8 mouse cellular contexts compared by ENCODE assay signal in the genomic region with DNA sequence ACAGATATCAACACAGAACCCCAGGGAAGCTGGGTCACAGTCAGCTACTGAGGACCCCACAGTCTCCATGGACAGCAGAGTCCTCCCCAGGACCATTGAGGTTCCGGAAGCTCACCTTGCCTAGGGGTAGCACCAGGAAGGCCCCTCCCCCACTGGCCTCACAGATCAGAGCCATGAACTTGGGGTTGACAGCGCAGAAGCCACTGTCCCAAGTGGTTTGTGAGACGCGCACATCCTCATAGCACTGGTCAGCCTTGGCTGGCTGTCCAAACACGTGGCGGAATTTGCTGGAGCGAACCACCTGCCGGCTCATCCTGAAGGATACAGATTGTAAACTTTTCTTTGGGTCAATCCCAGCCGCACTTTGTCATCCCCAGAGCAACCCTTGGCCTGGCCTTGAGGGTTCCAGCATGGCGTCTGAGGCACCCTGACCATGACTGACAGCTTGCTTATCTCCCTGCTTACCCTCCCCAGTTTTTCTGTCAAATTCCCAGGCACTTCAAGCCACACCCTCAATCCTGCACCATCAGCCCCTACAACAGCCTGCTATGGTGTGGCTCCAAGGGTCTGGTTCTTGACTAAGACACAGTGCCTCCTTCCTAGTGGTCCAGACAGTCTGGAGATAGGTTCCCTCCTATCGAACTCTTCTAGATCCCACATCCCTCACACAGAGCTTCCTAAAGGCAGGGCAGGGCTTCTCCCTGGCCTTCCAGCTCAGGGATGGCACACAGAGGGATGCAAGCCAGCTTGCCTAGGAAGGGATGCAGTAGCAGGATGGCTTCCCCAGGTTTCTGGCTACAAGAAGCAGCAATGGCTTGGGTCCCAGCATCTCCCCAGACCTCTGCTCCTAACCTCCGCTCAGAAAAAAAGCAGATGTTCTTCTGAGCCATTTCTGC. TPM values are rescaled to one million over a fixed set of nuclear protein-coding genes. Genes with fewer than 3 reads are reported as not detected.
DNase-seq lines count a peak whose midpoint lies in the region; ATAC-seq and TF ChIP-seq lines count a peak whose summit lies in the region.

No protein-coding gene starts in this region.

- peak overlapping the region; percentile 90 for H3K27ac ChIP-seq in left cerebral cortex, adult 2 months
- no peak overlapping the region for H3K27ac ChIP-seq in intestine, embryonic 14.5 days (ENCODE audit: low read depth)
- no peak overlapping the region for H3K27ac ChIP-seq in neural tube, embryonic 14.5 days (ENCODE audit: low read depth, low read length)

- no peak overlapping the region for H3K9ac ChIP-seq in intestine, embryonic 14.5 days (ENCODE audit: low read length)
- peak overlapping the region; percentile 83 for H3K9ac ChIP-seq in neural tube, embryonic 14.5 days (replicated peaks; ENCODE audit: low read depth, low read length)

- ATAC-seq in intestine, embryonic 14.5 days (replicated peaks; ENCODE audit: low FRiP score, low TSS enrichment, low read depth): no peak
- ATAC-seq in neural tube, embryonic 14.5 days (ENCODE audit: low read depth): no peak

- peak overlapping the region; percentile 58 for H3K4me3 ChIP-seq in left cerebral cortex, adult 2 months
- no peak overlapping the region; the same call in 1 of the 2 replicates for H3K4me3 ChIP-seq in intestine, embryonic 14.5 days (ENCODE audit: low read depth, low read length)
- peak overlapping the region; percentile 62 for H3K4me3 ChIP-seq in neural tube, embryonic 14.5 days (ENCODE audit: low read depth, low read length)

- intact Hi-C loops in left cerebral cortex, adult 2 months (cut with DNase I): loop anchor here (5.0 kb wide), 4 partner anchors 39 to 94 kb away; partner anchors contain the start of genes Fam57b and Ypel3
- intact Hi-C loops in left cerebral cortex, postnatal 14 days (cut with DNase I): loop anchor here (5.0 kb wide), 2 partner anchors 59 to 74 kb away; partner anchors contain the start of gene Ypel3

- peaks cover 30% of the 10 kb centered on the region for H3K27me3 ChIP-seq in intestine, embryonic 14.5 days (replicated peaks; ENCODE audit: control insufficient read depth, insufficient read depth, low read length)
- no peaks in the 10 kb centered on the region for H3K27me3 ChIP-seq in neural tube, embryonic 14.5 days (ENCODE audit: control insufficient read depth, insufficient read depth, low read length)

- H3K4me2 ChIP-seq in intestine, embryonic 14.5 days (ENCODE audit: low read length): 0 out of 2 replicates have a peak overlapping the region, but pooled peaks have one; percentile 60
- peak overlapping the region; percentile 63 for H3K4me2 ChIP-seq in neural tube, embryonic 14.5 days (ENCODE audit: low read depth, low read length)

- no peak for TF ChIP-seq CTCF in left cerebral cortex, adult 2 months (IDR thresholded peaks at IDR 0.05)

- no peaks in the 10 kb centered on the region for H3K9me3 ChIP-seq in intestine, embryonic 14.5 days (ENCODE audit: control insufficient read depth, low read length)
- H3K9me3 ChIP-seq in neural tube, embryonic 14.5 days (ENCODE audit: control insufficient read depth, low read length): no peaks in the 10 kb centered on the region

- 0 out of 2 replicates have a peak, but pooled peaks cover 3% of the 10 kb centered on the region for H3K4me1 ChIP-seq in intestine, embryonic 14.5 days (replicated peaks; ENCODE audit: control insufficient read depth, insufficient read depth, low read length)
- peaks cover 17% of the 10 kb centered on the region; the same call in 1 of the 2 replicates for H3K4me1 ChIP-seq in neural tube, embryonic 14.5 days (ENCODE audit: control insufficient read depth, insufficient read depth, low read length)

- no peaks in the 10 kb centered on the region for H3K36me3 ChIP-seq in intestine, embryonic 14.5 days (ENCODE audit: control insufficient read depth, insufficient read depth, low read length)
- H3K36me3 ChIP-seq in neural tube, embryonic 14.5 days (ENCODE audit: control insufficient read depth, insufficient read depth, low read length): peaks cover 7% of the 10 kb centered on the region

- no peak for DNase-seq in left cerebral cortex, adult 2 months (ENCODE audit: extremely low spot score in 1 of 2, low spot score in 2 of 2)
- no peak for DNase-seq in left cerebral cortex, postnatal 14 days (ENCODE audit: low spot score in 2 of 2)
- DNase-seq in cerebellum, postnatal 25 days: peak; percentile 63 to 71
- DNase-seq in intestine, embryonic 14.5 days (ENCODE audit: low spot score): no peak
- no peak for DNase-seq in left cerebral cortex, adult 11 months (ENCODE audit: low spot score)
- no peak for DNase-seq in frontal cortex, postnatal 10 days (ENCODE audit: low spot score in 2 of 2)
- no peak for DNase-seq in left cerebral cortex, adult 8-10 months (ENCODE audit: low spot score in 2 of 2)

- 75% methylated on average over 12 of the region's 12 CpGs for WGBS in intestine, embryonic 14.5 days
- WGBS in neural tube, embryonic 14.5 days: 74% methylated on average over 12 of the region's 12 CpGs

RNA-seq across cellular contexts. Expression of gene Coro1a, which starts 4.5 kb away (rescaled TPM):
- 100 to 1,000 TPM; 164 to 185 TPM for total RNA-seq in left cerebral cortex, adult 2 months (2021)
- total RNA-seq in left cerebral cortex, postnatal 14 days (2021): 100 to 1,000 TPM; 173 to 185 TPM
- polyA plus RNA-seq in intestine, embryonic 14.5 days (2014; fragmentation: Nextera tagmentation; extraction: Ambion mirVana): 35.1 and 35.9 TPM in 2 replicates
- polyA plus RNA-seq in neural tube, embryonic 14.5 days (2014; fragmentation: Nextera tagmentation; extraction: Ambion mirVana): 98.8 and 104 TPM in 2 replicates
- total RNA-seq in left cerebral cortex, adult 8-10 months (2022): 100 to 1,000 TPM; 132 to 162 (median 149) TPM

RNA-seq across cellular contexts. Expression of gene Slx1b, which starts 7.5 kb away (rescaled TPM):
- total RNA-seq in left cerebral cortex, adult 2 months (2021): 10 to 100 TPM; 17.9 to 21.1 TPM
- total RNA-seq in left cerebral cortex, postnatal 14 days (2021): 10 to 100 TPM; 13.6 to 15.9 TPM
- polyA plus RNA-seq in intestine, embryonic 14.5 days (2014; fragmentation: Nextera tagmentation; extraction: Ambion mirVana): 7.1 and 8.4 TPM in 2 replicates
- polyA plus RNA-seq in neural tube, embryonic 14.5 days (2014; fragmentation: Nextera tagmentation; extraction: Ambion mirVana): 11.2 and 13.1 TPM in 2 replicates
- 10 to 100 TPM; 17.1 to 23.0 (median 19.6) TPM for total RNA-seq in left cerebral cortex, adult 8-10 months (2022)

RNA-seq across cellular contexts. Expression of gene Bola2, which starts 7.9 kb away (rescaled TPM):
- total RNA-seq in left cerebral cortex, adult 2 months (2021): 100 to 1,000 TPM; 100 to 106 TPM
- 100 to 1,000 TPM; 108 to 113 TPM for total RNA-seq in left cerebral cortex, postnatal 14 days (2021)
- 140 and 159 TPM in 2 replicates for polyA plus RNA-seq in intestine, embryonic 14.5 days (2014; fragmentation: Nextera tagmentation; extraction: Ambion mirVana)
- 132 and 140 TPM in 2 replicates for polyA plus RNA-seq in neural tube, embryonic 14.5 days (2014; fragmentation: Nextera tagmentation; extraction: Ambion mirVana)
- total RNA-seq in left cerebral cortex, adult 8-10 months (2022): 10 to 100 TPM; 82.1 to 97.0 (median 90.2) TPM

RNA-seq across cellular contexts. Expression of gene Sult1a1, which starts 26.9 kb away (rescaled TPM):
- total RNA-seq in left cerebral cortex, adult 2 months (2021): 10 to 100 TPM; 10.8 to 13.6 TPM
- 10 to 100 TPM in 1 of 2 experiments, 1 to 10 TPM in 1; 6.7 to 12.7 TPM for total RNA-seq in left cerebral cortex, postnatal 14 days (2021)
- 3.5 and 3.8 TPM in 2 replicates for polyA plus RNA-seq in intestine, embryonic 14.5 days (2014; fragmentation: Nextera tagmentation; extraction: Ambion mirVana)
- polyA plus RNA-seq in neural tube, embryonic 14.5 days (2014; fragmentation: Nextera tagmentation; extraction: Ambion mirVana): 0.59 and 2.2 TPM in 2 replicates
- total RNA-seq in left cerebral cortex, adult 8-10 months (2022): 1 to 10 TPM; 6.3 to 9.0 (median 7.9) TPM

RNA-seq across cellular contexts. Expression of gene Sgf29, which starts 54.0 kb away (rescaled TPM):
- 10 to 100 TPM; 30.2 to 33.5 TPM for total RNA-seq in left cerebral cortex, adult 2 months (2021)
- 10 to 100 TPM; 32.0 to 33.8 TPM for total RNA-seq in left cerebral cortex, postnatal 14 days (2021)
- 53.4 and 64.5 TPM in 2 replicates for polyA plus RNA-seq in intestine, embryonic 14.5 days (2014; fragmentation: Nextera tagmentation; extraction: Ambion mirVana)
- polyA plus RNA-seq in neural tube, embryonic 14.5 days (2014; fragmentation: Nextera tagmentation; extraction: Ambion mirVana): 58.0 and 61.5 TPM in 2 replicates
- 10 to 100 TPM; 28.4 to 39.0 (median 33.6) TPM for total RNA-seq in left cerebral cortex, adult 8-10 months (2022)

Comparison
In these comparisons a context has a peak if more than half of its experiments do, and no peak if none do; other contexts are left out.
1. DNase-seq: peak in cerebellum, postnatal 25 days (2 of 2); none in left cerebral cortex, adult 2 months (0 of 2), left cerebral cortex, postnatal 14 days (0 of 2), intestine, embryonic 14.5 days (single experiment), left cerebral cortex, adult 11 months (single experiment), frontal cortex, postnatal 10 days (0 of 2) and left cerebral cortex, adult 8-10 months (0 of 2).